Mouse (Mus musculus): ENCODE measurements around the gene Krt19. TPM values are rescaled to one million over a fixed set of nuclear protein-coding genes. Genes with fewer than 3 reads are reported as not detected.

Gene Krt19
- polyA plus RNA-seq, 1 experiment from 2014 or later, result 889 TPM

DNA sequence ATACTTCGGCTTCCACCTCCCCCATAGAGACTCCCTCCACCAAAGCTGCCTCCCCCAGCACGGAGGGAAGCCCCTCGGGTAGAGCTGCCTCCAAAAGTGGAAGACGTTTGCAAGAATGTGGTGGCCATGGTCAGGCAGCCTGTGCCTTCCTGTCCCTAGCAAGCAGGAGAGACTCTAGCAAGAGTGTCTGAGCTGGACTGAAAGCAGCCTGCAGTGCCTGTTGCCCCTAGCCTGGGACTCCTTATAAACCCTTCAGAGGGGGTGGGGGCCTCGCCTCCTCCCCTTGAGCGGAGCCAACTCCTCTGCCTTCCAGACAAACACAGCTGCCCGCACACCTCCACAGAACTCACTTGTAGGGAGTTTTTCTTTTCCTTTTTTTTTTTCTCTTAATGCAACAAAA lies 12.7 kb downstream of the Krt19 start, which contains the start of gene Krt15:
TSS of gene Krt15 (minus strand) at position 198 of the 400 bp plus-strand sequence.
- no peak within 1 kb of the TSS for H3K9ac ChIP-seq
- WGBS, result 37% methylated on average over 7 of the region's 7 CpGs
- H3K9me3 ChIP-seq, result no peaks in the 10 kb centered on the region
- no peak within 1 kb of the TSS for H3K4me2 ChIP-seq
- ATAC-seq (ENCODE audit: insufficient read depth, low FRiP score, low read depth), result no peak
- 0 out of 2 replicates have a peak, but pooled peaks cover 4% of the 10 kb centered on the region for H3K4me1 ChIP-seq
- H3K27me3 ChIP-seq (replicated peaks), result no peaks in the 10 kb centered on the region
- H3K36me3 ChIP-seq, result no peaks in the 10 kb centered on the region
- H3K27ac ChIP-seq, result peak within 1 kb of the TSS; percentile 64; the same call in 1 of the 2 replicates
- H3K4me3 ChIP-seq (replicated peaks), result peak within 1 kb of the TSS; percentile 20

DNA sequence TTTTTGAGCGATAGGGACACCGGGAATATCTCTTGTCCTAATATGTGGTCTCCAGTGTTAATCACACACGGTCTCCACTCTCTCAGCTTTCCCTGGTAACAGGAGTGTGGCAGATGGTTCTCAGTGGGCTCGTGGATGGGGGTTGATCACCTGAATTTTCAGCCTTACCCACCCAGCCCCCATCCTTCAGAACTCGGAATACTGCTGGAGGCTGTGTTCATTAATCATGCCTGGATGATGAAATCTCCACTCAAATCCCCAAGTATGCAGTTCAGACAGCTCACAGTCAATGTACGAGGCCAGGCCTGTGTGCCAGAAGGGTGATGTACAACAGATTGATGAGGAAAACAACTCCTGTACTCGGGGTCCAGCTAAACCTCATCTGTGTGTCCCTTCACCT lies 23.6 kb downstream of the Krt19 start:
- no peak for ATAC-seq (ENCODE audit: insufficient read depth, low FRiP score, low read depth)
- 64% methylated on average over 7 of the region's 7 CpGs for WGBS
- Histone ChIP-seq H3K27ac (no peak overlapping the region), H3K4me3 (replicated peaks) (no peak overlapping the region), H3K4me2 (no peak overlapping the region), H3K27me3 (replicated peaks) (no peaks in the 10 kb centered on the region), H3K36me3 (no peaks in the 10 kb centered on the region), H3K9me3 (no peaks in the 10 kb centered on the region), H3K4me1 (no peaks in the 10 kb centered on the region), H3K9ac (no peak overlapping the region)

DNA sequence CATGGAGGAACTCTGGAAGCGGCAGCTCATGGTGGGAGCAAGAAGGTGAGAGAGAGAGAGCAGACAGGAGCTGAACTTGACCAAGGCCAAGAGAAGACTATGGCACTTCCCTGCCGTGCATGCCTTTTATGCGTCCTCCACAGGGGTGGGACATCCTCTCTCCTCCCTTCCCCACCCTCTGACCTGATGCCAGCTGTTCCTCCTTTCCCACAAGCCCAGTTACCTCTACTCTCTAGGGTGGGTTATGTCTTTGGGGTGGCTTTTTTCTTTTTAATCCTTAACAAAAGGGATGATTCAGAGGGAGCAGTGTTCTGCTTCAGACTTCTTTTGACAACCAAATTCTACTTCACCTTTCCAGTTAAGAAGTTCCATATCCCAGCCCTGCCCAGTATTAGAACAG lies 27.0 kb downstream of the Krt19 start, which contains the start of gene Krt13:
TSS of gene Krt13 (minus strand) at position 101 of the 400 bp plus-strand sequence.
- Histone ChIP-seq H3K36me3 (no peaks in the 10 kb centered on the region), H3K9me3 (no peaks in the 10 kb centered on the region), H3K27ac (no peak within 1 kb of the TSS), H3K4me2 (no peak within 1 kb of the TSS), H3K9ac (no peak within 1 kb of the TSS), H3K4me3 (replicated peaks) (no peak within 1 kb of the TSS; the same call in 1 of the 2 replicates), H3K27me3 (replicated peaks) (no peaks in the 10 kb centered on the region), H3K4me1 (no peaks in the 10 kb centered on the region)
- no peak for ATAC-seq (ENCODE audit: insufficient read depth, low FRiP score, low read depth)
- 75% methylated on average over 3 of the region's 3 CpGs for WGBS

DNA sequence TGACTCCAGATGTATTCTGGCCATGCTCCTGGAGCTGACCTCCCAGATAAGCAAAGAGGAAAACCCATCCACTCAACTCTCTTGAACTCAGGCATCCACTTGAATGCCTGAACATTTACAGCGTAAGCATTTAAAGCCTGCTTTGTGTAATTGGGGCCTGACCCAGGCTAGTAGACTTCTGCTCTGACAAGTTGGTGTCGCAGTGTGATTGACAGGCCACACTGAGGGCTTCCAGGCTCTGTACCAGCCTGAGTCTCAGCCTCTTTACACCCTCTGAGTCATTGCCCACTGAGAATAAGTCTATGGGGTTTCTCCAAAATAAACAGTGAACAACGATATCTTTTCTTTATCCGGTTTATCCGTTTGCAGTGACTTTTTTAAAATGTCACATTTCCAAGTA lies 28.1 kb downstream of the Krt19 start:
- Histone ChIP-seq H3K36me3 (no peaks in the 10 kb centered on the region), H3K27ac (no peak overlapping the region), H3K4me3 (replicated peaks) (peak overlapping the region; percentile 9; the same call in 1 of the 2 replicates), H3K9ac (no peak overlapping the region), H3K4me1 (no peaks in the 10 kb centered on the region), H3K9me3 (no peaks in the 10 kb centered on the region), H3K4me2 (no peak overlapping the region), H3K27me3 (replicated peaks) (no peaks in the 10 kb centered on the region)
- no peak for ATAC-seq (ENCODE audit: insufficient read depth, low FRiP score, low read depth)
- 76% methylated on average over 5 of the region's 5 CpGs for WGBS

DNA sequence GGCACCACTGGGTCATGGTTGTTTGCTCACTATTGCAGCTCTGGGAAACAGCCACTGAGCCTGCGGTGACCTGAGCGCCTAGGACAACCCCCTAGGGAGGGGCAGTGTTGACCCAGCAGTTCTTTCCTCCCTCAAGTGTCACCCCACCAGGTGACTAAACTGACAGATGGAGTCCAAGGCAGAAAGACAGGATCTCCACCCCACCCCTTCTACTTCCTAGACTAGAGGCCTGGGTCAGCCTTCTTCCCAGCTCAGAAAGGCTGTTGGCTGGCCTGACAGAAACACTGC lies 34.8 kb downstream of the Krt19 start:
- Histone ChIP-seq H3K9ac (no peak overlapping the region), H3K27ac (peak overlapping the region; percentile 64), H3K4me2 (no peak overlapping the region), H3K36me3 (no peaks in the 10 kb centered on the region), H3K27me3 (replicated peaks) (no peaks in the 10 kb centered on the region), H3K4me1 (no peaks in the 10 kb centered on the region), H3K9me3 (no peaks in the 10 kb centered on the region), H3K4me3 (replicated peaks) (no peak overlapping the region)
- ATAC-seq (ENCODE audit: insufficient read depth, low FRiP score, low read depth), result no peak; the same call in 1 of the 2 replicates
- 58% methylated on average over 2 of the region's 2 CpGs for WGBS

DNA sequence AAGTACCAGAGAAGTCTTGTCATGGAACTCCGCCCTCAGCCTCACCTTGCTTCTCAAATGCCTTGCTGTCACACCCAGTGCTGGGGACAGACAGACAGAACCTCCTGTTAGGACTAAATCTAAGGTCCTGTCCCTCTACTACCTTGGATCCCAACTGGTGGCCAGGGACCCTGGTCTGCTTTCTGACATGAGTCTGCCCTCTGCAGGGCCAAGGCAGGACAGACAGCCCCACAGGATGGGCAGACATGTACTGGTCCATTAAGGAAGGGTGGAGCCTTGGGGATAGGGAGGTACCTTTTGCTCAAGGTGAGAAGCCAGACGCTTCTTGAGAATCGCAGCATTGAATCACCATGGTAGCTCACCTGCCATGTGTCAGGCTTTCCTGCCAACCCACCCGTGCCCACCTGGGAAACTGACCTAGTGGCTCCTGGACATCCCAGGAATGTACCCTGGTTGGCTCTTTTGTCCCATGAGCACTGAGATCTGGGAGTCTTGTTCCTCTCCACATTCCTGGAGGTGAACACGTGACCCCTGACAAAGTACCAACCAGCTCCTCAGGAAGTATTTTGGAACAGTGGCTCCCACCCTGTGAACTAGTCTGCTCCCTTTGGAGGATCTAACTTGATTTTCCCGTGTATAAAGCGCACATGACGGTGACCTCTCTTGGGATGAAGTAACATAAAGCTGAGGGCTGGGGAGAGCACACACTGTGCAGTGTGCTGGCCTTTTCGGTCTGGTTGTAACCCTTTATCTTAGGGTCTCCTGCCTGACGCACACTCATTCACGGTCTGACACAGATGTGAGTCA lies 35.3 kb downstream of the Krt19 start:
- H3K4me3 ChIP-seq (replicated peaks), result no peak overlapping the region
- no peak overlapping the region for H3K4me2 ChIP-seq
- peak; percentile 76; the same call in 1 of the 2 replicates for ATAC-seq (ENCODE audit: insufficient read depth, low FRiP score, low read depth)
- WGBS, result 68% methylated on average over 11 of the region's 11 CpGs
- H3K27ac ChIP-seq, result peak overlapping the region; percentile 57
- H3K9me3 ChIP-seq, result no peaks in the 10 kb centered on the region
- no peaks in the 10 kb centered on the region for H3K36me3 ChIP-seq
- no peak overlapping the region for H3K9ac ChIP-seq
- no peaks in the 10 kb centered on the region for H3K4me1 ChIP-seq
- no peaks in the 10 kb centered on the region for H3K27me3 ChIP-seq (replicated peaks)

DNA sequence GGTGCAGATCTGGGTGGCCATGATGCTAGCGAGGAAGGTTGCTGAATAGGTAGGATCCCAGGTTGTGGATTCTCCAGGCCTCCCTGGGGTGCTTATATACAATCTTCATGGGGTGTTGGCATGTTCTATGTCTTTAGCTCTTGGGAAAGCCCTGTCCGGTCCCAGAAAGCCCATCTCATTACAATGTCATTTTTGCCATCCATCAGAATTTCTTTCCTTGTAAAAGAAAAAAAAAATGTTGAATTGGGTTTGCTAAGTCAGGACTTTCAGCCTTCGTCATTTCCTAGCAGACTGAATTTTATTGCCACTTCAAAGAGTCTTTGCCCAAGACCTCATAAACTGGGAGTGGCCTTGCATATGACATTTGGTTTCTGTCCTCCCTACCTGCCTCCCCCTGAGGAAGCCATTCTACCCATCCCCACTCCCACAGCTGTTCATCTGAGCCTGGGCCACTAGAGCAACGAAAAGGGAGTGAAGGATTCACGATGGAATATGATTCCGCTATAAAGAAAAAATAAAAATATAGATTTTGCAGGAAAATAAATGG lies 42.8 kb downstream of the Krt19 start, which contains the start of gene Krt36:
TSS of gene Krt36 (minus strand) at position 51 of the 547 bp plus-strand sequence.
- ATAC-seq (ENCODE audit: insufficient read depth, low FRiP score, low read depth), result no peak
- H3K9ac ChIP-seq, result no peak within 1 kb of the TSS
- no peak within 1 kb of the TSS for H3K27ac ChIP-seq
- H3K9me3 ChIP-seq, result no peaks in the 10 kb centered on the region
- no peak within 1 kb of the TSS for H3K4me3 ChIP-seq (replicated peaks)
- no peaks in the 10 kb centered on the region for H3K4me1 ChIP-seq
- WGBS, result 81% methylated on average over 6 of the region's 6 CpGs
- no peaks in the 10 kb centered on the region for H3K27me3 ChIP-seq (replicated peaks)
- no peaks in the 10 kb centered on the region for H3K36me3 ChIP-seq
- no peak within 1 kb of the TSS for H3K4me2 ChIP-seq

DNA sequence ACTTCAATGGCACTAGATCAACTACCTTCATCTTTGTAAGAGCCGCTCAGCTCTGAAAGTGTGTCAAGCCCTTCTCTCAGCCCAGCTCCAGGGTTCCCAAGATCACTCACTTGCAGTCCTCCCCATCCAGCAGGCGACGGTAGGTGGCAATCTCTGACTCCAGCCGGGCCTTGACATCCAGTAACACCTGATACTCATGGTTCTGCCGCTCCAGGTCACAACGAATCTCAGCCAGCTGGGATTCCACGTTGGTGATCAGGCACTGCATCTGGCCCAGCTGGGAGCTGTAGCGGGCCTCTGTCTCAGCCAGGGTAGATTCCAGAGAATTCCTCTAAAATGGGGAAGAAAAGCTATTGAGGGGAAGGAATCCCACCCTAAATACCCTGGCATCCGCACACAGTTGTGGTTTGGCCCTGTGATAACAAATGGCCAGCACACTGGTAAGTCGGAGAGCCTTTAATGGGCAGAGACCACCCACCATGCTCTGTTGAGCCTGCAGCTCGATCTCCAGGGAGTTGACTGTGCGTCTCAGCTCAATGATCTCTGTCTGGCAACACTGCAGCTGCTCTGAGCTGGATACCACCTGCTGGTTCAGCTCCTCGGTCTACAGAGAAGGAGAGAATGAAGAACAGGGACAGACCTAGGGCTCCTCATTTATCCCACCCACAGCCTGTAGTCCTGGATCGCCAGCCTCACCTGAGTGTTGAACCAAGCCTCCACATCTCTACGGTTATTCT lies 45.6 kb downstream of the Krt19 start:
- no peaks in the 10 kb centered on the region for H3K36me3 ChIP-seq
- ATAC-seq (ENCODE audit: insufficient read depth, low FRiP score, low read depth), result no peak
- no peaks in the 10 kb centered on the region for H3K9me3 ChIP-seq
- no peaks in the 10 kb centered on the region for H3K4me1 ChIP-seq
- no peak overlapping the region for H3K4me2 ChIP-seq
- WGBS, result 57% methylated on average over 15 of the region's 15 CpGs
- no peak overlapping the region for H3K27ac ChIP-seq
- no peak overlapping the region for H3K9ac ChIP-seq
- no peak overlapping the region for H3K4me3 ChIP-seq (replicated peaks)
- H3K27me3 ChIP-seq (replicated peaks), result no peaks in the 10 kb centered on the region

DNA sequence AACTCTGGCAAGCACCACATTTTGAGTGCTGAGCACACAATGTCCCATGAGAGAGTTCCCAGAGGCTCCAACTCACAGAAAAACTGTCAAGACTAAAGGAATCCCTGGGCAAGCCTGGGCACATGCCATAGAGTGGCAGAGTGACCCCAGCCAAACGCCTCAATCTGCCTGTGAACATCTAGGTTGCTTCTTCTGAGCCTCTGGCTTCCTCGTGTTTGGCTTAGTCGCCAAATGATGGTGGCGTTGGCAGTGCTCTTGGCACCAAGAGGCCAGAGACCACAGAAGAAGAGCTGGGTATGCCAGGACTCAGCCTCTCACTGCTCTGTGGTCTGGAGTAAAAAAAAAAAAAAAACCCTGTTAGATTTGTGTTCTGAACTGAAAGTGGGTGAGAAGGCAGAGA lies 48.1 kb downstream of the Krt19 start:
- no peak overlapping the region; the same call in 1 of the 2 replicates for H3K27ac ChIP-seq
- ATAC-seq (ENCODE audit: insufficient read depth, low FRiP score, low read depth), result no peak
- 76% methylated on average over 4 of the region's 4 CpGs for WGBS

DNA sequence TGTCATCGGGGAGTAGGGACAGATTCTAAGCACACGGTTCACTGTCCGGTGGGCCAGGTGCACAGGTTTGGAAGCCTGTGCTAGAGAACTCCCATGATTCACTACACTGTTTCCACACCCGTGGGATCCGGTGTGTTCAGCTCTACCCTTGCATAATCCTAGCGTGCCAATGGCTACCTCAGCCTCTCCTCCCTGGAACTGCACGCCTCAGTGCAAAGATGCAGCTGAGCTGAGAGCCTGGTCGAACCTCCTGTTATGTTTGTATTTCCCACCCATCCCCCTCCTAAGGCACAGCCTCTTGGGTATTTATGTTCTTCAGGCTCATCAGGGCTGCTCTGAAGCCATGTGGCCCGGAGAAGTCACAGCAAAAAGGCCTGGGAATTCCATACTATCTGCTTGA lies 50.6 kb downstream of the Krt19 start:
- Histone ChIP-seq H3K4me1 (no peaks in the 10 kb centered on the region), H3K27ac (no peak overlapping the region), H3K9me3 (no peaks in the 10 kb centered on the region), H3K36me3 (no peaks in the 10 kb centered on the region), H3K9ac (no peak overlapping the region), H3K4me2 (no peak overlapping the region), H3K4me3 (replicated peaks) (no peak overlapping the region), H3K27me3 (replicated peaks) (no peaks in the 10 kb centered on the region)
- 59% methylated on average over 9 of the region's 9 CpGs for WGBS
- ATAC-seq (ENCODE audit: insufficient read depth, low FRiP score, low read depth), result no peak

More for the DNA sequence above, 48.1 kb downstream of the Krt19 start:
- Histone ChIP-seq H3K4me1 (no peaks in the 10 kb centered on the region), H3K36me3 (no peaks in the 10 kb centered on the region), H3K4me2 (no peak overlapping the region), H3K27me3 (replicated peaks) (no peaks in the 10 kb centered on the region), H3K4me3 (replicated peaks) (no peak overlapping the region), H3K9ac (no peak overlapping the region), H3K9me3 (no peaks in the 10 kb centered on the region)

DNA sequence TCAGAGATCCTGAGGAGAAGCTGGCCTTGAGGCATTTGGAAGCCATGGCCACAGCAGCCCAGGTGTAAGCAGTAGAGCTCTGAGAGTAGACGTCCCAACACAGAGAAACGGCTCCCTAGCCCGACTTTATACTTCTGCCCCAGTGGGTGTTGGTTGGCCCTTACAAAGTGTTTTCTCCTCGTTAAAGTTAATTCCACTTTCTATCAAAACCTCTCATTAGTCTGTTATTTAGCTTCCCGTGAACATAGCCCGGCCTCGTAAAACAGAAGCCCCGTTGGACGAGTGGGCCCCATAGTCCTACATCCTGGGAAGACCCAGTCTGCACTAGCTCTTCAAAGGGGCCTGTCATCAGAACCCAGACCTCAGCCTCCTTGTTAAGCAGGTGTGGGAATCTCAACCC lies 52.3 kb downstream of the Krt19 start, which contains the start of gene Krt35:
TSS of gene Krt35 (minus strand) at position 101 of the 400 bp plus-strand sequence.
- Histone ChIP-seq H3K9ac (no peak within 1 kb of the TSS), H3K4me3 (replicated peaks) (no peak within 1 kb of the TSS), H3K27me3 (replicated peaks) (no peaks in the 10 kb centered on the region), H3K4me1 (no peaks in the 10 kb centered on the region), H3K36me3 (no peaks in the 10 kb centered on the region), H3K9me3 (no peaks in the 10 kb centered on the region), H3K27ac (no peak within 1 kb of the TSS), H3K4me2 (no peak within 1 kb of the TSS)
- no peak for ATAC-seq (ENCODE audit: insufficient read depth, low FRiP score, low read depth)
- WGBS, result 88% methylated on average over 9 of the region's 9 CpGs
